Mouse (Mus musculus): ENCODE results near the gene Ovol2.

- TF ChIP-seq CTCF (IDR thresholded peaks at IDR 0.05; ENCODE audit: control insufficient read depth, insufficient read depth, low read length) (no peak), POLR2A (IDR thresholded peaks at IDR 0.05; ENCODE audit: borderline replicate concordance, control insufficient read depth, low read depth, low read length) (no peak)
Observed at GRCm38 (mm10) chr2:144279742-144280141, 52.2 kb downstream of the Ovol2 start.

Measured in bone marrow, adult 2 months (tissue).